Mouse (Mus musculus) bone marrow, adult 2 months (tissue): ENCODE results near the gene D630036H23Rik. TPM values are rescaled to one million over a fixed set of nuclear protein-coding genes. Genes with fewer than 3 reads are reported as not detected.

Source experiments
- H3K27ac ChIP-seq: fragments of 200-500 bp; 2 replicates; pipeline ENCODE4 v1.5.1; 2012; ENCODE audit warnings: low read depth, mild to moderate bottlenecking, control low read depth, inconsistent platforms, low read length; ENCODE audit not compliant: control insufficient read depth, poor library complexity, insufficient read depth
- H3K4me1 ChIP-seq: fragments of 200-500 bp; 2 replicates; pipeline ENCODE4 v1.6.1; 2011; ENCODE audit warnings: low read length; ENCODE audit not compliant: control insufficient read depth, insufficient read depth
- H3K4me3 ChIP-seq: fragments of 200-500 bp; replicated peaks from 2 replicates; pipeline ENCODE3; 2011; ENCODE audit warnings: mild to moderate bottlenecking, low read depth, low read length, control low read depth; ENCODE audit not compliant: control insufficient read depth
- CTCF ChIP-seq: fragments of 200-500 bp; IDR thresholded peaks from 2 replicates; pipeline ENCODE4 v1.5.1; 2011; ENCODE audit warnings: low read length, control low read depth; ENCODE audit not compliant: control insufficient read depth, insufficient read depth
- POLR2A ChIP-seq: fragments of 200-500 bp; IDR thresholded peaks from 2 replicates; pipeline ENCODE4 v1.6.1; 2011; ENCODE audit warnings: low read depth, mild to moderate bottlenecking, control low read depth, low read length, borderline replicate concordance; ENCODE audit not compliant: control insufficient read depth
- WGBS: fragments of 180-500 bp; shearing (Covaris S2); methylation state at CpG from one replicate; pipeline ENCODE4 v1.1.7; 2018; 5-methylcytosine and 5-hydroxymethylcytosine counted together
- polyA plus RNA-seq: library from polyadenylated mRNA; stranded (reverse); fragments of >200 nt; gene quantifications from 2 replicates; pipeline ENCODE4 v1.2.4, GENCODE M21; 2011; ENCODE audit warnings: low replicate concordance; ENCODE audit not compliant: missing spikeins, insufficient read depth, insufficient read length

D630036H23Rik gene
- polyA plus RNA-seq: not detected in 2 replicates

GRCm38 (mm10) chr12:36381441-36382340 lies at the start of gene D630036H23Rik, which contains the start of gene Ispd:
Gene D630036H23Rik, minus strand, starts transcription at chr12:36382181.
Gene Ispd, plus strand, starts transcription at chr12:36381450.
- Histone ChIP-seq H3K4me1 (no peaks in the 10 kb centered on the region; the same call in 1 of the 2 replicates), H3K4me3 (peak within 1 kb of the TSS; percentile 66), H3K27ac (peak within 1 kb of the TSS; percentile 63)
- TF ChIP-seq CTCF: no peak
- TF ChIP-seq POLR2A: peak; percentile 34; the same call in 1 of the 2 replicates
- WGBS: under 1% methylated on average over 64 of the region's 64 CpGs

- Histone ChIP-seq H3K27ac (no peak overlapping the region), H3K4me1 (no peaks in the 10 kb centered on the region), H3K4me3 (no peak overlapping the region)
- no peak for TF ChIP-seq CTCF
- no peak for TF ChIP-seq POLR2A
- WGBS: 85% methylated on average over 15 of the region's 15 CpGs
Observed at GRCm38 (mm10) chr12:36426163-36427045, 44.4 kb upstream of the D630036H23Rik start.

GRCm38 (mm10) chr12:36425258-36425657 lies 43.3 kb upstream of the D630036H23Rik start:
- TF ChIP-seq POLR2A (no peak), CTCF (no peak)
- WGBS: 87% methylated on average over 7 of the region's 7 CpGs
- no peak overlapping the region for H3K27ac ChIP-seq
- no peak overlapping the region for H3K4me3 ChIP-seq
- H3K4me1 ChIP-seq: no peaks in the 10 kb centered on the region

GRCm38 (mm10) chr12:36423677-36424076 lies 41.7 kb upstream of the D630036H23Rik start:
- H3K27ac ChIP-seq: no peak overlapping the region
- 87% methylated on average over 10 of the region's 10 CpGs for WGBS
- no peak overlapping the region for H3K4me3 ChIP-seq
- H3K4me1 ChIP-seq: no peaks in the 10 kb centered on the region
- TF ChIP-seq POLR2A: no peak
- TF ChIP-seq CTCF: no peak

- no peak overlapping the region for H3K27ac ChIP-seq
- WGBS: 85% methylated on average over 2 of the region's 2 CpGs
- H3K4me3 ChIP-seq: no peak overlapping the region
- no peaks in the 10 kb centered on the region for H3K4me1 ChIP-seq
- TF ChIP-seq CTCF (no peak), POLR2A (no peak)
Observed at GRCm38 (mm10) chr12:36395115-36395514, 13.1 kb upstream of the D630036H23Rik start.

GRCm38 (mm10) chr12:36386991-36387390 lies 5.0 kb upstream of the D630036H23Rik start:
- no peak overlapping the region for H3K27ac ChIP-seq
- H3K4me1 ChIP-seq: no peaks in the 10 kb centered on the region; the same call in 1 of the 2 replicates
- TF ChIP-seq CTCF (no peak), POLR2A (no peak)
- 80% methylated on average over 4 of the region's 4 CpGs for WGBS
- no peak overlapping the region for H3K4me3 ChIP-seq

- TF ChIP-seq POLR2A (no peak), CTCF (no peak)
- Histone ChIP-seq H3K4me1 (no peaks in the 10 kb centered on the region; the same call in 1 of the 2 replicates), H3K27ac (no peak overlapping the region), H3K4me3 (no peak overlapping the region)
- 90% methylated on average over 6 of the region's 6 CpGs for WGBS
Observed at GRCm38 (mm10) chr12:36385386-36385785, 3.4 kb upstream of the D630036H23Rik start.

GRCm38 (mm10) chr12:36380806-36381205 lies 1.2 kb downstream of the D630036H23Rik start:
- 28% methylated on average over 5 of the region's 5 CpGs for WGBS
- no peak for TF ChIP-seq POLR2A
- TF ChIP-seq CTCF: no peak
- Histone ChIP-seq H3K4me3 (no peak overlapping the region), H3K4me1 (no peaks in the 10 kb centered on the region; the same call in 1 of the 2 replicates), H3K27ac (no peak overlapping the region)
